ENCODE assay signal across 8 mouse cellular contexts in the genomic region with DNA sequence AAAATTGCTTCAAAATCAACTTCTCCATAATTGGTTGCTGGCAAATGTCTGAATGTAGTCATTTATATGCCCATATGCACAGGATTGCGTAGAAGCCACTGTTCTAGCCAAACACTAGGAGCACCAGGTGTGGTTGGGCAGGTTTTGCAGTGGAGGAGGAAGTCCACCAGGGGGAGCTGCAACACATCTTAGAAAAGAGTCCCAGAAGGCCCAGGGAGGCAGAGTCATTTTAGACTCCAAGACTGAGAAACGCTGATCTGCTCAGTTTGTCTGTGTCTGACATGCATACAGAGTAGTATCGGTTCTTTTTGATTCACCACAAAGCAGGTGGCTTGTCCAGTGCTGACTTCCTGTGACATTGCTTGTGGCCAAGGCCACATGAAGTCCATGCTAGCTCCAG. TPM values are rescaled to one million over a fixed set of nuclear protein-coding genes. Genes with fewer than 3 reads are reported as not detected.
A peak's percentile ranks its signal among the peaks of the same experiment; 100 is the strongest.
DNase-seq lines count a peak whose midpoint lies in the region; ATAC-seq and TF ChIP-seq lines count a peak whose summit lies in the region.

No protein-coding gene starts in this region.

- H3K27me3 ChIP-seq in Patski, result no peaks in the 10 kb centered on the region

- DNase-seq in 416B (ENCODE audit: low read depth), result peak; percentile 70
- peak; percentile 17 for DNase-seq in Patski (ENCODE audit: low read depth, low spot score)
- DNase-seq in cerebellum, adult 9-11 months, result peak; percentile 81
- peak; percentile 45 to 63 for DNase-seq in gastrocnemius, adult 8-10 months (ENCODE audit: low spot score in 2 of 2)
- DNase-seq in kidney, postnatal 25 days, result peak; percentile 84 to 89
- peak; percentile 74 to 82 for DNase-seq in lung, adult 18-20 months
- DNase-seq in ovary, postnatal 36 days (ENCODE audit: low spot score), result peak; percentile 75
- peak; percentile 87 for DNase-seq in thymus, postnatal 14 days

- peak; percentile 91 for TF ChIP-seq CTCF in Patski (IDR thresholded peaks at IDR 0.05)

- ATAC-seq in Patski, result peak; percentile 54

- in situ Hi-C loops in Patski (cut with MboI; ENCODE audit: low pct_unique_long_range_greater_than_20kb), result loop anchor here (5.0 to 10.0 kb wide), 3 partner anchors 54 to 214 kb away; no protein-coding TSS in a partner anchor

- POLR2A ChIA-PET in Patski (lab: Charles Lee), result no interaction called here

- CTCF ChIA-PET in Patski (lab: Charles Lee), result interaction anchor here (0.8 to 3.9 kb wide), 5 partner anchors 8 to 207 kb away, joined by 3 to 23 read pairs (median 3); no protein-coding TSS in a partner anchor

RNA-seq across cellular contexts. Expression of a gene that starts 3.2 kb away (rescaled TPM):
- 0.08 TPM for polyA plus RNA-seq in Patski (2021)
- total RNA-seq in gastrocnemius, adult 8-10 months (2022), result under 1 TPM in 1 of 4 experiments, not detected in 3; 0.21 TPM

Comparison
In these comparisons a context has a peak if more than half of its experiments do, and no peak if none do; other contexts are left out.
1. Peak in every context shown above with its lines: DNase-seq and ATAC-seq.
2. DNase-seq: peak in every context shown above with its lines; median percentile 87 in thymus, postnatal 14 days; 86 in kidney, postnatal 25 days; 81 in cerebellum, adult 9-11 months; 78 in lung, adult 18-20 months; 75 in ovary, postnatal 36 days; 70 in 416B; 54 in gastrocnemius, adult 8-10 months; 17 in Patski.